Mouse (Mus musculus): ENCODE results near the gene Fam19a5.

Fam19a5 gene

GRCm38 (mm10) chr15:87666041-87666750 lies 122.1 kb downstream of the Fam19a5 start:
- DNase-seq, result peak; percentile 65 to 67

- DNase-seq, result no peak
Measured at GRCm38 (mm10) chr15:87667416-87667815, 123.3 kb downstream of the Fam19a5 start.

GRCm38 (mm10) chr15:87668112-87668511 lies 124.0 kb downstream of the Fam19a5 start:
- no peak for DNase-seq

GRCm38 (mm10) chr15:87671929-87672328 lies 127.8 kb downstream of the Fam19a5 start:
- DNase-seq, result peak in 1 of 2 experiments; percentile 38

GRCm38 (mm10) chr15:87678711-87679110 lies 134.6 kb downstream of the Fam19a5 start:
- peak in 1 of 2 experiments; percentile 35 for DNase-seq

GRCm38 (mm10) chr15:87682410-87682809 lies 138.3 kb downstream of the Fam19a5 start:
- no peak for DNase-seq

- no peak for DNase-seq
Measured at GRCm38 (mm10) chr15:87686415-87687040, 142.4 kb downstream of the Fam19a5 start.

GRCm38 (mm10) chr15:87691271-87691955 lies 147.3 kb downstream of the Fam19a5 start:
- peak; percentile 58 to 64 for DNase-seq

GRCm38 (mm10) chr15:87691958-87692357 lies 147.9 kb downstream of the Fam19a5 start:
- DNase-seq, result no peak

- DNase-seq, result peak; percentile 68 to 85
Measured at GRCm38 (mm10) chr15:87692394-87692793, 148.3 kb downstream of the Fam19a5 start.

GRCm38 (mm10) chr15:87692865-87693513 lies 148.9 kb downstream of the Fam19a5 start:
- DNase-seq, result no peak

- no peak for DNase-seq
Measured at GRCm38 (mm10) chr15:87697433-87697996, 153.4 kb downstream of the Fam19a5 start.

GRCm38 (mm10) chr15:87698562-87699320 lies 154.6 kb downstream of the Fam19a5 start:
- peak; percentile 67 to 69 for DNase-seq

- DNase-seq, result no peak
Measured at GRCm38 (mm10) chr15:87702821-87703220, 158.7 kb downstream of the Fam19a5 start.

- DNase-seq, result no peak
Measured at GRCm38 (mm10) chr15:87703334-87703733, 159.2 kb downstream of the Fam19a5 start.

GRCm38 (mm10) chr15:87711790-87712189 lies 167.7 kb downstream of the Fam19a5 start:
- no peak for DNase-seq

- no peak for DNase-seq
Measured at GRCm38 (mm10) chr15:87712221-87712620, 168.1 kb downstream of the Fam19a5 start.

GRCm38 (mm10) chr15:87715037-87715676 lies 171.1 kb downstream of the Fam19a5 start:
- peak; percentile 30 to 48 for DNase-seq

- no peak for DNase-seq
Measured at GRCm38 (mm10) chr15:87717056-87717455, 173.0 kb downstream of the Fam19a5 start.

- DNase-seq, result no peak
Measured at GRCm38 (mm10) chr15:87723455-87723986, 179.4 kb downstream of the Fam19a5 start.

GRCm38 (mm10) chr15:87726657-87727236 lies 182.6 kb downstream of the Fam19a5 start:
- DNase-seq, result peak; percentile 37 to 51
